Mouse (Mus musculus) intestine, embryonic 14.5 days (tissue): ENCODE data around the gene 1700018B08Rik. TPM values are rescaled to one million over a fixed set of nuclear protein-coding genes. Genes with fewer than 3 reads are reported as not detected.

ENCODE experiments used
- ATAC-seq: fragments of 200-750 bp; cut with Nextera tagmentation; replicated peaks from 2 replicates; pipeline ENCODE4 v1.8.0; 2017; ENCODE audit warnings: low read depth, moderate number of reproducible peaks, moderate TSS enrichment, moderate library complexity; ENCODE audit not compliant: low FRiP score, low TSS enrichment
- DNase-seq: peaks from one replicate; pipeline ENCODE4 v3.0.0-alpha.2; 2018; ENCODE audit warnings: low spot score
- H3K27ac ChIP-seq: fragments of 300-500 bp; sonication (generic); 2 replicates; pipeline ENCODE4 v1.5.1; 2014; ENCODE audit warnings: low read depth, mild to moderate bottlenecking, control low read depth
- H3K27me3 ChIP-seq: fragments of 300-500 bp; sonication (generic); replicated peaks from 2 replicates; pipeline ENCODE4 v1.6.1; 2014; ENCODE audit warnings: low read length, control low read depth; ENCODE audit not compliant: control insufficient read depth, insufficient read depth
- H3K36me3 ChIP-seq: fragments of 300-500 bp; sonication (generic); 2 replicates; pipeline ENCODE4 v1.6.1; 2014; ENCODE audit warnings: low read length, control low read depth; ENCODE audit not compliant: control insufficient read depth, insufficient read depth
- H3K4me1 ChIP-seq: fragments of 300-500 bp; sonication (generic); replicated peaks from 2 replicates; pipeline ENCODE4 v1.6.1; 2014; ENCODE audit warnings: low read length, control low read depth, mixed read lengths; ENCODE audit not compliant: control insufficient read depth, insufficient read depth
- H3K4me2 ChIP-seq: fragments of 300-500 bp; sonication (generic); 2 replicates; pipeline ENCODE4 v1.6.1; 2014; ENCODE audit warnings: low read length
- H3K4me3 ChIP-seq: fragments of 300-500 bp; sonication (generic); 2 replicates; pipeline ENCODE4 v1.5.1; 2014; ENCODE audit warnings: low read depth, low read length, control low read depth, mixed read lengths
- H3K9ac ChIP-seq: fragments of 300-500 bp; sonication (generic); 2 replicates; pipeline ENCODE4 v1.6.1; 2014; ENCODE audit warnings: mild to moderate bottlenecking, low read length
- H3K9me3 ChIP-seq: fragments of 300-500 bp; sonication (generic); 2 replicates; pipeline ENCODE4 v1.6.1; 2016; ENCODE audit warnings: low read length, control low read depth; ENCODE audit not compliant: control insufficient read depth
- WGBS: fragments of 180-500 bp; shearing (Covaris S2); extraction: QIAGEN DNeasy Blood & Tissue Kit; methylation state at CpG from one replicate; pipeline ENCODE4 v1.1.7; 2014; 5-methylcytosine and 5-hydroxymethylcytosine counted together
- polyA plus RNA-seq: library from polyadenylated mRNA; unstranded; fragments of >200 nt; fragmentation: Nextera tagmentation; extraction: Ambion mirVana; gene quantifications from 2 replicates; pipeline ENCODE4 v1.2.1, GENCODE M21; 2014

1700018B08Rik gene
- polyA plus RNA-seq: not detected in 2 replicates

DNA sequence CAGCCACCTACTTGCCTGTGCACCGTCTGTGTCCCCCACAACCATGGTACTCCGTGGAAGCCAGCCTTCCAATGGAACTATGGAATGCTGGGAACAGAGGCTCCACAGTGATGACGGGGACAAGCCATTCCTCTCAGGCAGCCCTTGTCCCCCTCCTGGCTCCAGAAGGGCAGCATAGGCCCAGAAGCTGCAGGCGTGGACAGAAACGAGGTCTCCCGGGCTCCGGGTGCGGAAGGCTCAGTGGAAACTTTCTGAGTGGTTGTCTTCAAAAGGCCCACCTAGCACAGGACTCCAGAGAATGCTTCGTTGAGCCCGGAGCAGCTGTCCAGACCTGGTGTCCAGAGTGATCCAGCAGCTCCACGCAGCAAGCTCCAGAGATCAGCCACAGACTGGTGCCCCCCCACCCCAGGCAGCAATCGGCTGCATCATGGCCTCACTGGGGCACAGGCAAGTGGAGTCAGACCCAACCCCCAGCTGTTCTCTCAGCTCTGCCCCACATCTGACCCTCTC, at the start of gene 1700018B08Rik:
1700018B08Rik (minus strand) TSS at position 45 of the 510 bp plus-strand sequence.
- 82% methylated on average over 12 of the region's 12 CpGs for WGBS
- Histone ChIP-seq H3K9me3 (0 out of 2 replicates have a peak, but pooled peaks cover 3% of the 10 kb centered on the region), H3K27me3 (no peaks in the 10 kb centered on the region), H3K27ac (no peak within 1 kb of the TSS), H3K4me2 (no peak within 1 kb of the TSS), H3K4me3 (no peak within 1 kb of the TSS), H3K36me3 (0 out of 2 replicates have a peak, but pooled peaks cover under 1% of the 10 kb centered on the region), H3K9ac (no peak within 1 kb of the TSS), H3K4me1 (no peaks in the 10 kb centered on the region)
- ATAC-seq: no peak
- DNase-seq: no peak

DNA sequence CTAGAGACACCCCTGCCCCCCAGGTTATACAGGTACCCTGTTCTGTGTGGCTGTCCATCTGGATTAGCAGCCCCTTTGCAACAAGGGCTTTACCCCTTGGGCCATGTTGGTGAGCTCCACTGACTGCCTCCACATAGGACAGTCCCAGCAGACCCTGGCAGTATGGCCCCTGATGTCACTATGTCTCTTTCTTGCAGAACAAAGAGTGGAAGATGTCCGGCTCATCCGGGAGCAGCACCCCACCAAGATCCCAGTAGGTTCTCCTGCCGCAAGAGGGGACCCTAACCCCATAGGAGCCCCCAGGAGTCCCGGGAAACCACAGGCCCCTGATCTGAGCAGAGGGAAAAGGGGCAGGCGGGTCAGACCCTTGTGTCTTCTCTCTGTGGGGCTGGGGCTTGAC, 49.2 kb upstream of the 1700018B08Rik start:
- DNase-seq (no peak), ATAC-seq (no peak)
- Histone ChIP-seq H3K4me1 (peaks cover 19% of the 10 kb centered on the region), H3K4me3 (no peak overlapping the region), H3K36me3 (peaks cover 36% of the 10 kb centered on the region), H3K27ac (no peak overlapping the region), H3K27me3 (no peaks in the 10 kb centered on the region), H3K4me2 (no peak overlapping the region), H3K9me3 (no peaks in the 10 kb centered on the region), H3K9ac (no peak overlapping the region)
- WGBS: 91% methylated on average over 5 of the region's 5 CpGs

DNA sequence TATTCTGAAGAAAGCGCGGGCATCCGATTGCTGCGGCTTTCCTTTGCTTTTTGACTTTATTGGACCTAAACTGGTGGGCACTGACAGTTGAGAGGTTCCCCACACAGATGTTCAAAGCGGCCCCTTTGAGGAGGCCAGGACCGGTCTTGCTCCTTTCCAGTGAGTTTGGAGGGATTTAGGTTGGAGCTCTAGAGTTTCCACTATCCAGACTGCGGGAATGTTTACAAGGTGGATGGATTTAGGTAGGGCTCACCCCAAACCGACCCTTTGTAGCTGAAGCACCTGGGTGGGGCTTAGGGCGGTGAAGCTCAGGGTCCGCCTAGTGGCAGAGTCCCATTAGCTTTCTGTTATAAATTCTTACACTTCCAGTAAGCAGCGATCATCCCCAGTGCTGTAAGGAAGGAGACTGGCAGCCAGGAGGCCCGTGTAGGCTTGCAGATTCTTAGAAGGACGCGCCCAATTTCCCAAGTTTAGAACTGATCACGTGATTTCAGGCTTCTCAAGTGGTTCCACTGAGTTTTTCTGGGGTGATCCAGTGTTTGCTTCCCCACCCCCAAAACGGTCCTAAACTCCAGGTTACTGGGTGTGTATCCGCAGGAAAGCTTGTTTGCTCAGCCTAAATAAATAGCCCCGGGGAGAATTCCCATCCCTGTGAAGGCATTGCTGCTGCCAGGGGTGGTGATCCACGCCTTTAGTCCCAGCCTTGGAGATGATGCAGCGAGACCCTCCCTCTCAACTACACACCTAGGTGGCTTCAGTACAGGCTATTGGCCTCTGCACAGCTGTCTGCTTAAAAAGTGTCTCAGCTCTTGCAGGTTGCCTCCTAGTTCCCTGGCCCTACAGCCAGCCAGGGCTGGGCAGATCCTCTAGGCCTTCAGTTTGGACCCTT, 47.3 kb upstream of the 1700018B08Rik start:
- DNase-seq (peak; percentile 72), ATAC-seq (peak; percentile 56)
- H3K4me3 ChIP-seq: peak overlapping the region; percentile 94
- H3K36me3 ChIP-seq: peaks cover 21% of the 10 kb centered on the region
- no peaks in the 10 kb centered on the region for H3K9me3 ChIP-seq
- peak overlapping the region; percentile 62; the same call in 1 of the 2 replicates for H3K27ac ChIP-seq
- H3K9ac ChIP-seq: peak overlapping the region; percentile 79
- H3K4me2 ChIP-seq: peak overlapping the region; percentile 88
- peaks cover 19% of the 10 kb centered on the region for H3K4me1 ChIP-seq
- no peaks in the 10 kb centered on the region for H3K27me3 ChIP-seq
- WGBS: 11% methylated on average over 20 of the region's 20 CpGs

DNA sequence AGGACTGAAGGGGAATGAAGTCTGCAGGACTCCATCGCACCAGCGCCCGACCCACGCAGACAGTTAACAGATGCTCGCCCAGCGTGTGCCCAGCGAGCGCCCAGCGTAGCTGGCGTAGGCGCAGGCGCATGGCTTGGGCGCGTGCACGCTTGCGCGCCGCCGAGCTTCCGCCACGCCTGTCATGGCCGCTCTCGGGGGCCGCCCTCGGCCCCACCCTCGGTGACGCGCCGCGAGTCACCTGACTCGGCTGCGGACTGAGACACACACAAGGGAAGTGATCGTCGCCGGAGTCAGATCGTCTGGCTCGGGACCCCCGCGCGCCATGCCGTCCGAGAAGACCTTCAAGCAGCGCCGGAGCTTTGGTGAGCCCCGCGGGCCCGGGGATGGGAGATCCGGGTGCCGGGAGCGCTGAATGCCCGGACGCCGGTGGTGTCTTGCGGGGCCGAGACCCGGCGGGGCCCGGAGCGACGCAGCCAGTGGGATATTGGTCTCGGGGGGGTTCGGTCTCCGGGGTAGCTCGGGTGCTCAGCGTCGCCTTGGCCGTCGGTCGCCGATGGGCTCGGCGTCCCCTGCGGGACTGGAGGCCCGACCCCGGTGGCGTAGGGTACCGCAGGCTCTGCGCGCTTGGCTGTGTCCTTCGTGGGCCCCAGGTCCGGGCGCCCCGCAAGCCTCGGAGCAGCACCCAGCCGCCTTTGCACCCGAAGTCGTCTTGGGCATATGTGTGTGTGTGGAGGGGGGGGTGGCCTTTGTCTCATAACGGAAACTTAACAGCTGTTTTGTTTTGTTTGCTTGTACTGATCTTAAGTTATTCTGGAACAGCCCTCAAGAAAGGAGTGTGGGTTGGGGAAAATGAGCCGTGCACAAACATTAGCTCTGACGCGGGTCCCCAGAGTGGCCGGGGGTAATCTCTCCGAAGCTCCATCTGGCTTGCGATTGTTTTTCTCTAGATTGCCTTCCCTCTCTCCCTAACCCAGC, 46.4 kb upstream of the 1700018B08Rik start, which contains the start of gene Map1lc3b:
Map1lc3b (plus strand) TSS at position 159 of the 975 bp plus-strand sequence.
- Histone ChIP-seq H3K9me3 (no peaks in the 10 kb centered on the region), H3K4me2 (peak within 1 kb of the TSS; percentile 88), H3K36me3 (peaks cover 11% of the 10 kb centered on the region), H3K27ac (peak within 1 kb of the TSS; percentile 62; the same call in 1 of the 2 replicates), H3K27me3 (no peaks in the 10 kb centered on the region), H3K4me3 (peak within 1 kb of the TSS; percentile 94), H3K9ac (peak within 1 kb of the TSS; percentile 79), H3K4me1 (peaks cover 19% of the 10 kb centered on the region)
- under 1% methylated on average over 89 of the region's 94 CpGs for WGBS
- DNase-seq: peak; percentile 97
- peak; percentile 81 for ATAC-seq

GRCm38 (mm10) chr8:121589205-121589726, 45.1 kb upstream of the 1700018B08Rik start:
- no peak overlapping the region for H3K9ac ChIP-seq
- no peak for ATAC-seq
- DNase-seq: no peak
- no peak overlapping the region for H3K4me2 ChIP-seq
- H3K27me3 ChIP-seq: no peaks in the 10 kb centered on the region
- 43% methylated on average over 2 of the region's 2 CpGs for WGBS
- H3K4me1 ChIP-seq: peaks cover 23% of the 10 kb centered on the region
- no peak overlapping the region for H3K27ac ChIP-seq
- no peaks in the 10 kb centered on the region; the same call in 1 of the 2 replicates for H3K36me3 ChIP-seq
- H3K4me3 ChIP-seq: no peak overlapping the region
- H3K9me3 ChIP-seq: no peaks in the 10 kb centered on the region

DNA sequence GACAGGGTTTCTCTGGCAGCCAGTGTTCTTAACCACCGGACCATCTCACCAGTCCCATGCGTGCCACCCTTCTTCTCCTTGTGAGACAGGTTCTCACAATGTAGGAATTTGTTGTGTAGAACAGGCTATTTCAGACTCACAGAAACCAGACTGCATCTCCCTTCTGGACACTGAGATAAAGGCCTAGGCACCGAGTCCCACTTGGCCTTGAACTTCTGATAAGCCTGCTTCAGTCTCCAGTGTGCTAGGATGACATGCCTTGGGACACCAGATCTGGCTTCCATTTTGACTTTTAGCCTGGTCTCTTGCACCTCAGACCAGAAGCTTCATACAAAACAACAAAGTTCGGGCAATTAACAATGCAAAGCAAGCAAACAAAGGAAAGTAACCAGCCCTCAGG, 44.6 kb upstream of the 1700018B08Rik start:
- H3K4me2 ChIP-seq: no peak overlapping the region
- DNase-seq (no peak), ATAC-seq (no peak)

GRCm38 (mm10) chr8:121585159-121585825, 41.2 kb upstream of the 1700018B08Rik start:
- H3K9ac ChIP-seq: peak overlapping the region; percentile 56
- H3K36me3 ChIP-seq: no peaks in the 10 kb centered on the region
- H3K4me2 ChIP-seq: peak overlapping the region; percentile 65
- DNase-seq: peak; percentile 97
- no peaks in the 10 kb centered on the region for H3K27me3 ChIP-seq
- WGBS: under 1% methylated on average over 47 of the region's 47 CpGs
- ATAC-seq: peak; percentile 95
- peak overlapping the region; percentile 63 for H3K4me3 ChIP-seq
- no peaks in the 10 kb centered on the region for H3K9me3 ChIP-seq
- 0 out of 2 replicates have a peak overlapping the region, but pooled peaks have one; percentile 47 for H3K27ac ChIP-seq
- H3K4me1 ChIP-seq: peaks cover 10% of the 10 kb centered on the region

More for the DNA sequence above, 44.6 kb upstream of the 1700018B08Rik start:
- H3K9ac ChIP-seq: no peak overlapping the region
- 82% methylated on average over 4 of the region's 4 CpGs for WGBS
- H3K27ac ChIP-seq: no peak overlapping the region
- H3K4me3 ChIP-seq: no peak overlapping the region
- no peaks in the 10 kb centered on the region for H3K9me3 ChIP-seq
- peaks cover 23% of the 10 kb centered on the region for H3K4me1 ChIP-seq
- H3K36me3 ChIP-seq: no peaks in the 10 kb centered on the region; the same call in 1 of the 2 replicates
- no peaks in the 10 kb centered on the region for H3K27me3 ChIP-seq
